Mouse (Mus musculus): ENCODE measurements around the gene Ppp3ca. TPM values are rescaled to one million over a fixed set of nuclear protein-coding genes. Genes with fewer than 3 reads are reported as not detected.

Ppp3ca gene
- total RNA-seq, 2 experiments from 2014 or later: 23.2 to 25.1 TPM

DNA sequence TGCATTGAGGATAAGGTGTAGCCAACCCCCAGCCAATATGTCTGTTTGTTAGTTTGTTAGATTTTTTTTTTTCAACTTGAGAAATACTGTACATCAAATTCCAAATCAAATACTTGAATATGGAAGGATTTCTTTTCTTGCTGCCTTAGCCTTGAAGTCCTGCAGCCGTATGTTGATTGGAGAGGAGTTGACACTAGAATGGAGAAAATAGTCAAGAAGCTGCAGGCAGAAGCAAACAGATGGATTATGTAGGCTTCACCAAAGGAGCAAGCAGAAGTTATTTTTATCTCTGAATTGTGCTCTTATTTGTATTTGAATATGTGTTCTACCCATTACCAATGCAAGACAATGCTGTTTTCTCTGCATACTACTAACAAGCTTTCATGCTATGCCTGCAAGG lies 282.9 kb downstream of the Ppp3ca start:
- no peak for ATAC-seq (replicated peaks; ENCODE audit: low FRiP score, poor library complexity, severe bottlenecking)

DNA sequence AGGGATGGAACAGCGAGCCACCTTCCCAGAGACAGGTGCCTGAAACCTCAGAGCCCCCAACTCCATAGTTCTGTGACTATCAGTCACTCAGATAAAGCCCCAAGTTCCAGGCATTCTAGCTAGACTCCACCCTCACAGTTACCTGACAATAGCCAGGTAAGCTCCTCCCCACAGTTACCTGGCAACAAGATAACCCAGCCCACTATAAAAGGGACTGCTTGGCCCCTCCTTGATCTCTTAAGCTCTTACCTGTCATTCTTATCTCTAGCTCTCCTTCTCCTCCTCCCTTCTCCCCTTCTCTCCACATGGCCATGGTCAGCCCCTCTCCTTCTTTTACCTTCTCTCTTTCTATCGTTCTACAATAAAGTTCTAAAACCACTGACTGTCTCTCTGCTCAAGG lies 285.1 kb downstream of the Ppp3ca start:
- ATAC-seq (replicated peaks; ENCODE audit: low FRiP score, poor library complexity, severe bottlenecking): no peak

DNA sequence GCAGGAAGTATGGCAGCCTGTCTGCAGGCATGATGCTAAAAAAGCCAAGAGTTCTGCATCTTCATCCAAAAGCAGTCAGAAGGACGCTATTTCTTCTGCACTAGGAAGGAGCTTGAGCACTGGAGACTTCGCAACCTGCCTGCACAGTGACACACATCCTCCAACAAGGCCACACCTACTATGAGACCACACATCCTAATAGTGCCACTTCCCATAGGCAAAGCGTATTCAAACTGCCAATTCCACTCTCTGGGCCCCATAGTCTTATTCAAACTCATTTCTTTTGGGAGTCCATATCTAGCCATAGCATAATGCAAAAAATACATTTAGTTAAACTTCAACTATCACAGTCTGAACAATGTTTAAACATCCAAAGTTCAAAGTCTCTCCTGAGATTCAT lies 290.4 kb downstream of the Ppp3ca start:
- no peak for ATAC-seq (replicated peaks; ENCODE audit: low FRiP score, poor library complexity, severe bottlenecking)

DNA sequence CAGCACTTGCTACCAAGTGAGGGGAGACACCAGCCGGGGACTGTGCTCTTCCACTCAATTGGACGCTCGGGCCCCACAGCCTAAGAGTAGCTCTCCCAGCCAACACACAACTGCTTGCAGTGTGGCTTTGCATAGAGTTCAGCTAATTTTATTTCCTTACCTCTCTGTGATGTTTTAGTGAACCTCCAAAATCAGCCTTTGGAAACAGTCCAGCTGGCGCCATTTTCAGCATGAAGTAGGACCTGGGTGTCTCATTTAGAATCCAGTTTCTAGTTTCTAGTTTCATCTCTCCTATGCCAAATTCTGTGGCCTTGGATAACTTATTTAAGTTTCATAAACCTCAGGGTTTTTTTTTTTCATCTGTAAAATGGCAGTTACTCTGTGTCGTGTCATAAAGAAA lies 296.9 kb downstream of the Ppp3ca start:
- no peak for ATAC-seq (replicated peaks; ENCODE audit: low FRiP score, poor library complexity, severe bottlenecking)

DNA sequence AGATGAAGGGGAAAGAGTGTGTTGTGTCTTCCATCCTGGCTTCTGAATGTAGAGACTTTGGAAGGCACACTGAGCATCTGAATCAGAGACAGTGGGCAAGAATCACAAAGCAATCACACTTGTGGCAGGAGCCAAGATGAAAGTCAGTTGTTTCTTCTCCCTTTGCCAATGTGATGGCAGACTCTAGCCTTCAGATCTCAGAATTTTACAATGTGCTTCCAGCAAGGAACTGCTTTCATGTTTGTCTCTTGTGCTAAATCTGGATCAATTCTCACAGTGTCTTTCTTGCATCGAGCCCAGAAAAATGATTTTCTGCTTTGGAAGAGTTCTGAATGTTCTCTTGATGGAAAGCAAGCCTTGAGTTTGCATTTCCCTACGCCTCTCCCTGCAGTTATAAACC lies 297.6 kb downstream of the Ppp3ca start:
- no peak for ATAC-seq (replicated peaks; ENCODE audit: low FRiP score, poor library complexity, severe bottlenecking)

DNA sequence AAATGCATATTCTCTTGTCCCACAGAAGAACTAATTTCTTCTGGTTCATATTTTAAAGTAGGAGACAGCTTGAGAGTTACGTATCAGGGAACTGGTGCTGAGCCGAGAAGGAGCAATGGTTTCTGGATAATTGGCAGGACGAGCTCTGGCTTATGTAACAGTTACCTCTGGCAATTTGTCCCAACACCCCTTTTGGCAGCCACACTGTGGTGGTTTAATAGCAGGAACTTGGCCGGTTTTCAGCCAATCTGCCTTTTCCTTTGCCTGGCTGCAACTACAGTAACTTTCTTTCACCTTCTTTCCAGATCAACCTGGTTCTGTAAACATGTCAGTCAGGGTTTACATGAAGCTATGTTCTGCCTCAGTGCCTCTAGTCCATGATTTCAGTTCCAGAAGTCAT lies 299.9 kb downstream of the Ppp3ca start:
- no peak for ATAC-seq (replicated peaks; ENCODE audit: low FRiP score, poor library complexity, severe bottlenecking)

DNA sequence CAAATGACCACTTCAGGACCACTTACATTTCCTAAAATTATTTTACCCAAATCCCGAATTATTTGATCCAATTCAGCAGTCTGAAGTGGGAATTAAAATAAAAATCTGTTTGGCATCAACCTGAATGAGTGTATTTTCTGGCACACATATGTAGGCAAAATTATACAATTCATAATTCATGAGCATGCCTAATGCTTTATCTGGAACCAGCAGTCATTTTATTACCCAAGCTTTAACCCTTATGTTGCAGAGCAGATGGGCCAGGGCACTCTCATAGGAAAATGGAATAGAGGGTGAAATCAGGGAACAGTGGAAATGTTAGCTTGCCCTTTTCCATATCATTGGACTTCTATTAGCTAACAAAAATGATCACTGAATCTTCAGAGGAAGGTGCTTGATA lies 307.9 kb downstream of the Ppp3ca start:
- no peak for ATAC-seq (replicated peaks; ENCODE audit: low FRiP score, poor library complexity, severe bottlenecking)

DNA sequence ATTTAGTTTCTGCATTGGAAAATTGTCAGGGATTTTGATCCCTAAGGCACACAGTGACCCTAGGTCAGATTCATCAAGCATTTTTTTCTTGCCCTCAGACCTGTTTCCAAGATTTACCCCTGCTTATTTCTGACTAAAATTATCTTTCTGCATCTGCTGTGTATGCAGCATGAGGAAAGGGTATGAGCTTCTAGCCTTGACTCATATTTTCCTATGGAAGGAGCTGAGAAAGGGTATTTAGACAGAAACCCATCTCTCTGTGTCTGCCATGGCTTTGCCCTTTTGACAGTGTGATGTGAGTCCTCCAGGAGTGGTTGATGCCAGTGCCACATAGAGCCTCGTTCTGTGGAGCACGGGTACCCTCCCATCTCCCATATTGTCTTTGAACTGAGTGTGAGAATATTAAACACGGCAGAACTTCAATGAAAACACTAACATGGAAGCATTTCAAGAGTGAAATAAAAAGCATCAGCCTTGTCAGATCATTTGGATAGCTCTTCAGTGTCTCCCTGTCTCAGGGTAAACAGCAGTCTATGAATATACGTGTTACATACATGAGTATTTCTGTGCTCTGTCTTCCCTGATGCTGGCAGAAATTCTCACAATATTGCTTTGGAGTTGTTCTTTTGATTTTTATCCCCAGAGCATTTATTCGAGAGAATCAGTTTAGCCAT lies 311.1 kb downstream of the Ppp3ca start:
- no peak for ATAC-seq (replicated peaks; ENCODE audit: low FRiP score, poor library complexity, severe bottlenecking)

DNA sequence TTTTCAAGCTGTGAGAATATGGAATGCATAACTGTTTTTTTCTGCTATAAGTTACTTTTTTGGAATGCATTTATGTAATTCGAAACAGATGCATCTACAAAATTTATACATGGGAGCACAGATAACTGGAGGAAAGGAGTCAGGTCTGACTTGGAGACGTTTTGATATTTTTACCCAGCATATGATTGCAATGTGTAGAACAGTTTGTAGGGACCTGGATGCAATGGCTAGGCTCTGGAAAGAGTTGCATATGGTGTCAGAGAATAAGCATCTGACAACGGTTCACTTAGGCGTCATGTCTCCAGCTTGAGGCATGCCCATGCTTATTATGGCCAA lies 311.6 kb downstream of the Ppp3ca start:
- ATAC-seq (replicated peaks; ENCODE audit: low FRiP score, poor library complexity, severe bottlenecking): no peak

DNA sequence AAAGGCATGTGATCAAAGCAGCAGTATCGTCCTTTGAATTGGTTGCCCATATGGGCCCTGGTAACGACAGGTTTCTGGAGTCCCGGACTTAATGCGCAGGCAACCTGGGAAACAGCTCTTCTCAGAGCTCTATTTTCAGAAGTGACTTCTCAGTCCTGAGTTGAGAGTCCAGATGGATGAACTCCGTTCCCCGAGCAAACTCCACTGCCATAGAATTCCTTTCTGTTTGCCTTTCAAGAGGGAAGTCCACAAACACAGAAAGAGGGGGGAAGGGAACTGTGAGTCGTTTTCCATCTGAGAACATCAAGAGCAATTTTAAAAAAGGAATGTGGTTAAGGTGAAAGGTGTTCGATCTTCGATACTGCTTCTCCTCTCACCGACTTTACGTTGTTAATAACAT lies 312.1 kb downstream of the Ppp3ca start:
- ATAC-seq (replicated peaks; ENCODE audit: low FRiP score, poor library complexity, severe bottlenecking): no peak

DNA sequence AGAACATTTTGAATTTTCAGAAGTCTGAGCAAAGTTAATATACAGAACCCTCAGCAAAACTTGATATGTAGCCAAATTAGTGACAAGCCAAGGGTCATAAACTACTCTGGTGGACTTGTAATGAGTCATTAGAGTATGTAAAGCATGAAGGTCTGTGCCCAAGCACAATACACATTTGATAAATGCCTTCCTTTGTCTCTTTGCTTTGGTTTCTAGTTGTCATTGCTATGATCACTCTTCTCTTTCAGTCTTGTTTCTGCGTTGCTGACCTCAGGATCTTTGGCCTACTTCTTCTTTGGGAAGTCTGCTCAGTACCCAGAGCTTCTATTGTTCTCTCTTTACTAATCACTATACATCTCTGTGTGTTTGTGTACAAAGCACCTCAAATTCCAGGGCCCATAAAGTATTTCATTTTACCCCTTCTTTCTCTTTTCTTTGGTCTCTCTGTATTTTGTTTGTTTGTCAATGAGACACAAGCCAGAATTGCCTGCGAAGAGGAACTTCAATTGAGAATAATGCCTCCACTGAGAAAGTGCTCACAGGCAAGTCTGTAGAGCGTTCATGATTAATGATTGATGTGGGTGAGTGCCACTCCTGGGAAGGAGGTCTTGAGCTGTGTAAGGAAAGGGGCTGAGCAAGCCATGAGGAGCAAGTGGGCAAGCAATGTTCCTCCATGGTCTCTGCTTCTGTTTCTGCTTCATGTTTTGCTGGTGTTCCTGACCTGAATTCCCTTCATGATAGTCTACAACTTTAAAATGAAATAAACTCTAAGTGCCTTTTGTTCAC lies 316.4 kb downstream of the Ppp3ca start:
- no peak for ATAC-seq (replicated peaks; ENCODE audit: low FRiP score, poor library complexity, severe bottlenecking)

Data from erythroblast, adult 5-6 weeks (primary cell).